Mouse (Mus musculus): ENCODE data around the gene Ascc1. TPM values are rescaled to one million over a fixed set of nuclear protein-coding genes. Genes with fewer than 3 reads are reported as not detected.

Gene Ascc1
- polyA plus RNA-seq, 1 experiment, result 26.5 TPM

DNA sequence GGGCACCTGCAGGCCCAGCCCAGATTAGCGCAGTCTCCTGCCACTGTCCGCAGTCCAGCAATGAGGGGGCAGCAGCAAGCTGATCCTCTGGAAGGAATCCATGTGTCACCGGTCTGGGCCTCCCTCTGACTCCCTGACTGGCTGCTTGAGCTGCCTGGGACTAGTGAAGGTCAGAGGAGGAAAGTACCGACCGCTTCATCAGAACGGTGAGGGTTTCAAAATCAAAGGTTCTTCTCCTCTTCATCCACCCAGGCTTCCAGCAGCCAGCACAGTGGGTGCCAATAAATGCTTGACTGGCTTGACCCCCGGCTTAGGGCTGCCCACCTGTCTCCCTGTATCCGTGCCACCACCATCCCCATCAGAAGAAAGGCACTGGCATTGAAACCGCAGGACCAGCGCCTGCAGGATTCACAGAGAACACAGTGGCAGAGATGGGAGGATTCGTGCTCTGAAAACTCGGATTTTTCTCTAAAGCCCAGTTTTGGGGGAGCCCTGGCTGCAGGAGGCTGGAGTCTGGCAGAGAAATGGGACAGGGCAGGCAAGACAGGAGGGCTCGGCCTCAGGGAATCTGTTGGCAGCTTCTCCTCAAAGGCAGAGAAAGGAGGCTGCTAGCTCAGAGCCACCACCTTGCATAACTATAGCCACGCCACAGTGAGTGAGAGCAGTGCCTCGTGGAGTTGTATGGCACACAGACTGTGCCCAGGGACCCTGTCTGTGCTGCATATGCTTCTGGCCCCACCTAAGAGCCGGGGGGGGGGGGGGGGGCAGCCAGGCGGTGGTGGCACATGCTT lies 105.9 kb downstream of the Ascc1 start:
- TF ChIP-seq POLR2A (IDR thresholded peaks at IDR 0.05; ENCODE audit: borderline replicate concordance, low read depth, low read length) (no peak), CTCF (IDR thresholded peaks at IDR 0.05; ENCODE audit: low read depth, low read length) (no peak)
- H3K27ac ChIP-seq (ENCODE audit: insufficient read depth, low read depth, low read length), result no peak overlapping the region
- no peaks in the 10 kb centered on the region for H3K4me1 ChIP-seq (ENCODE audit: control insufficient read depth, insufficient read depth, low read length)
- H3K4me3 ChIP-seq (ENCODE audit: insufficient read depth, low read length), result no peak overlapping the region

- Histone ChIP-seq H3K4me3 (ENCODE audit: insufficient read depth, low read length) (no peak overlapping the region), H3K27ac (ENCODE audit: insufficient read depth, low read depth, low read length) (no peak overlapping the region), H3K4me1 (ENCODE audit: control insufficient read depth, insufficient read depth, low read length) (no peaks in the 10 kb centered on the region)
- TF ChIP-seq CTCF (IDR thresholded peaks at IDR 0.05; ENCODE audit: low read depth, low read length), result no peak
- no peak for TF ChIP-seq POLR2A (IDR thresholded peaks at IDR 0.05; ENCODE audit: borderline replicate concordance, low read depth, low read length)
Measured at GRCm38 (mm10) chr10:60109336-60109735, 106.7 kb downstream of the Ascc1 start.

- no peak for TF ChIP-seq CTCF (IDR thresholded peaks at IDR 0.05; ENCODE audit: low read depth, low read length)
- TF ChIP-seq POLR2A (IDR thresholded peaks at IDR 0.05; ENCODE audit: borderline replicate concordance, low read depth, low read length), result no peak
- H3K4me3 ChIP-seq (ENCODE audit: insufficient read depth, low read length), result no peak overlapping the region
- H3K4me1 ChIP-seq (ENCODE audit: control insufficient read depth, insufficient read depth, low read length), result no peaks in the 10 kb centered on the region
- H3K27ac ChIP-seq (ENCODE audit: insufficient read depth, low read depth, low read length), result no peak overlapping the region
Measured at GRCm38 (mm10) chr10:60109989-60110388, 107.4 kb downstream of the Ascc1 start.

DNA sequence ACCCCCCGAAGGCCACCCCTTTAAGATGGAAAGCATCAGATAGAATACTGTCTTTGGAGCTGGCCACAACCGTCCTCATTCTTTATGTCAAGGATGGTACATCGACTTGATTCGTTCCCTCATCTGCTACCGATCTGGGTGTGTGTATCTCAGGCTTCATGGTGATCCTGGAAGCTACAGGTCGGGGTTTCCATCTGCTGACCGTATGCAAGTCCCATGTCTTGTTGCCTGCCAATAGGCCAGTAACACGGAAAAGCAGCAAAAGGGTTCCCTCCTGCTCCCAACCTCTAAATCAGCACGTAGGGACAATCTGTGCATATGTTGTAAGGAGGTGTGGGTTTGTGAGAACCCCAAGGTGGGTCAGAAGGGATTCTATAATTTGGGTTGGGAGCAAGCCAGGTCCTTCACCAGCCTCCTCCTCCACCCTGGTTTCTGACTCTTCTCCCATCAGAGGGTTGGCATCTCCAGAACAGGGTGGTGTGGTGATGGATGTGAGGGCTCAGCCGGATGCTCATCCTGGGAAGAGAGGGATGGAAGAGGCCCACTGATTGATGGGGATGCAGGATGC lies 108.4 kb downstream of the Ascc1 start:
- H3K4me3 ChIP-seq (ENCODE audit: insufficient read depth, low read length), result no peak overlapping the region
- H3K4me1 ChIP-seq (ENCODE audit: control insufficient read depth, insufficient read depth, low read length), result no peaks in the 10 kb centered on the region
- no peak for TF ChIP-seq POLR2A (IDR thresholded peaks at IDR 0.05; ENCODE audit: borderline replicate concordance, low read depth, low read length)
- no peak for TF ChIP-seq CTCF (IDR thresholded peaks at IDR 0.05; ENCODE audit: low read depth, low read length)
- H3K27ac ChIP-seq (ENCODE audit: insufficient read depth, low read depth, low read length), result no peak overlapping the region

GRCm38 (mm10) chr10:60113965-60114690 lies 111.5 kb downstream of the Ascc1 start:
- H3K27ac ChIP-seq (ENCODE audit: insufficient read depth, low read depth, low read length), result no peak overlapping the region
- no peaks in the 10 kb centered on the region for H3K4me1 ChIP-seq (ENCODE audit: control insufficient read depth, insufficient read depth, low read length)
- TF ChIP-seq POLR2A (IDR thresholded peaks at IDR 0.05; ENCODE audit: borderline replicate concordance, low read depth, low read length) (no peak), CTCF (IDR thresholded peaks at IDR 0.05; ENCODE audit: low read depth, low read length) (no peak)
- no peak overlapping the region for H3K4me3 ChIP-seq (ENCODE audit: insufficient read depth, low read length)

DNA sequence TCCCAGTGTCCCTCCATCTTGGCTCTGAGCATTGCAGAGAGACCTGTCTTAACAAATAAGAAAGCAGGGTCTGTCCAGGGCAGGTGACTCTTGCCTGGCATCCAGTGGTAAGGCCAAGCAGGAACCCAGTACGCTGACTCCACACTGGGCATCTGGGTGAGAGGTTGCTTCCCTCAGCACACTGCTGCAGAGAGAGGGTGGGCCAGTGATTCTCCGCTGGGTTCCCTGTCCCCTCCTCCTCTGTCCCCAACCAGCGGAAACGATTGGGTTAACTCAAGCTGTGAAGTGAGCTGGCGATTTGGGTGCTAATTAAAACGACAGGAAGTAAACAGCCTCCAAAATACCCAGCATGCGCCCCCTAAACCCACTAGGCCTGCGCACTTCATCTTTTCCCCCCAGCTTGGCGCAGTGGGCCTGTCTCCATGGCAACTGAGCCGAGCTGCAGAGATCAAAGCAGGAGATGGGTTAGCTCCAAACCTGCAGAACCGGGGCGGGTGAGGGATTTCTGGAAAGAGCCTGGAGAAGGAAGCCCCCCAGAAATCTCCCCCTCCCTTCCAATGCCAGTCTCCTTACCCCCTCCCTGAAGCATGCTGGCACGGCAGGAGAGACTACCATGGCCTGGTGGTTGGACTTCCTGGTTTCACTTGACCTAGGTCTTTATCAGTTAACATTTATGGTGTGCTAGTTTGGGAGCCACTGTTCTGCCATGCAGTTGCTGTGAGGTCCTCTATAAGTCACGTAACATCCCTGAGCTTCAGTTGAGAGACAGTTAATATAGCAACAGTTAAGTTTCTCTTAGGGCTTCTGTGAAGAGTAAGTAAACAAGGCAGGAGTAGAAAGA lies 113.0 kb downstream of the Ascc1 start:
- H3K4me3 ChIP-seq (ENCODE audit: insufficient read depth, low read length), result no peak overlapping the region
- H3K4me1 ChIP-seq (ENCODE audit: control insufficient read depth, insufficient read depth, low read length), result no peaks in the 10 kb centered on the region
- H3K27ac ChIP-seq (ENCODE audit: insufficient read depth, low read depth, low read length), result no peak overlapping the region
- TF ChIP-seq POLR2A (IDR thresholded peaks at IDR 0.05; ENCODE audit: borderline replicate concordance, low read depth, low read length) (no peak), CTCF (IDR thresholded peaks at IDR 0.05; ENCODE audit: low read depth, low read length) (no peak)

GRCm38 (mm10) chr10:60116997-60117396 lies 114.4 kb downstream of the Ascc1 start:
- TF ChIP-seq CTCF (IDR thresholded peaks at IDR 0.05; ENCODE audit: low read depth, low read length), result no peak
- no peak for TF ChIP-seq POLR2A (IDR thresholded peaks at IDR 0.05; ENCODE audit: borderline replicate concordance, low read depth, low read length)
- no peak overlapping the region for H3K27ac ChIP-seq (ENCODE audit: insufficient read depth, low read depth, low read length)
- no peak overlapping the region for H3K4me3 ChIP-seq (ENCODE audit: insufficient read depth, low read length)

DNA sequence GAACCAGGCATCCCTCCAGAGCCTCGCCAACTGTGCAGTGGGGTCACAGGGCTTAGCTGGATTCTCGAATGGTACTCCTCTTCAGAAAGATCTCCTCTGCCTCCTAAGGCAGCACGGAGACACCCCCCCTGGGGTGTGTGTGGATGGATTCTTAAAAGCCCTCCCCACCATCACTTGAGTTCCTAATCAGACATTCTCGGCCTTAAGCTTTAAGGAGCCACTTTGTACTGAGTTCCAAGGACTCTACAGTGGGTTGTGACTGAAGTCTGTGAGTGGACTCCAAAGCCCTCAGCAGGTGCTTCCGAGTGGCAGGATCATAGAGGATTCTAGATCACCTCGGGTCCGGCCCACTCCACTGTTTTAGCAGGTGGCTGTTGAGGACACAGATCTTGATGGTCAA lies 115.9 kb downstream of the Ascc1 start:
- H3K4me3 ChIP-seq (ENCODE audit: insufficient read depth, low read length), result no peak overlapping the region
- TF ChIP-seq POLR2A (IDR thresholded peaks at IDR 0.05; ENCODE audit: borderline replicate concordance, low read depth, low read length), result no peak
- no peak for TF ChIP-seq CTCF (IDR thresholded peaks at IDR 0.05; ENCODE audit: low read depth, low read length)
- H3K27ac ChIP-seq (ENCODE audit: insufficient read depth, low read depth, low read length), result no peak overlapping the region
- no peaks in the 10 kb centered on the region for H3K4me1 ChIP-seq (ENCODE audit: control insufficient read depth, insufficient read depth, low read length)

More at GRCm38 (mm10) chr10:60116997-60117396, 114.4 kb downstream of the Ascc1 start:
- H3K4me1 ChIP-seq (ENCODE audit: control insufficient read depth, insufficient read depth, low read length), result no peaks in the 10 kb centered on the region

DNA sequence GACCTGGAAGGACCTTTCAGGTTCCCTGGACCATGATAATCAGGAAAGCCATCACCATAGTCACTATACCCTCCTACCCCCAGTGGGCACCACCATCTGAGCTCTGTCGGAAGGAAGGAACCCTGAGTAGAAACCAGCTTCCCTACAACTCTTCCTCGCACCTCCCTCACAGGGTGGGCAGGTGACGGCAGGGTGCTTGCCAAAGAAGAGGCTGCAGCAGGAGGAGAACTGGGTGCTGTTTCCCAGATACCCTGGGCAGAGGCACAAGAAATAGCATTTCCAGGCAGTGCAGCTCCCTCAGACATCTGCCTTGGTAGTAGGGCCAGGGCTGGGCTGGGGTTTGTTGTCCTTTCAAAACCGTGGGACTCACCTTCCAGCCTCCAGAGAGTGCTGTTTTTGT lies 118.0 kb downstream of the Ascc1 start:
- Histone ChIP-seq H3K27ac (ENCODE audit: insufficient read depth, low read depth, low read length) (no peak overlapping the region), H3K4me3 (ENCODE audit: insufficient read depth, low read length) (no peak overlapping the region), H3K4me1 (ENCODE audit: control insufficient read depth, insufficient read depth, low read length) (no peaks in the 10 kb centered on the region)
- TF ChIP-seq POLR2A (IDR thresholded peaks at IDR 0.05; ENCODE audit: borderline replicate concordance, low read depth, low read length), result no peak
- no peak for TF ChIP-seq CTCF (IDR thresholded peaks at IDR 0.05; ENCODE audit: low read depth, low read length)

Data from bone marrow macrophage, adult 2 months (primary cell).